Mouse (Mus musculus) gastrocnemius, adult 18-20 months (tissue): ENCODE measurements around the gene Il1rl1. TPM values are rescaled to one million over a fixed set of nuclear protein-coding genes. Genes with fewer than 3 reads are reported as not detected.

Source experiments
- DNase-seq: peaks from one replicate; pipeline ENCODE4 v3.0.0; 2021; ENCODE audit warnings: low spot score
- long read RNA-seq, 2 experiments: library from polyadenylated mRNA; stranded (forward); transcript quantifications; one replicate each; pipeline ENCODE4 v2.0.0; 2021
- total RNA-seq, 2 experiments: library from RNA; stranded (reverse); gene quantifications; 2 replicates each; pipeline ENCODE4 v1.2.3; 2021

Gene Il1rl1
- 1 to 10 TPM in 1 of 2 experiments, under 1 TPM in 1; 0.40 to 1.5 TPM for total RNA-seq
- long read RNA-seq, experiment 1: 0 reads
- long read RNA-seq, experiment 2: 0 reads

GRCm38 (mm10) chr1:40428910-40429675, at the start of gene Il1rl1:
Gene Il1rl1 (plus strand): TSS chr1:40429570.
- no peak for DNase-seq

- peak; percentile 67 for DNase-seq
Observed at GRCm38 (mm10) chr1:40380111-40380510, 49.3 kb upstream of the Il1rl1 start.

GRCm38 (mm10) chr1:40380990-40381389, 48.4 kb upstream of the Il1rl1 start:
- no peak for DNase-seq

- no peak for DNase-seq
Observed at GRCm38 (mm10) chr1:40382841-40383240, 46.5 kb upstream of the Il1rl1 start.

GRCm38 (mm10) chr1:40384931-40385545, 44.3 kb upstream of the Il1rl1 start:
- DNase-seq: no peak

GRCm38 (mm10) chr1:40391374-40391773, 38.0 kb upstream of the Il1rl1 start:
- DNase-seq: no peak

GRCm38 (mm10) chr1:40392535-40392934, 36.8 kb upstream of the Il1rl1 start:
- no peak for DNase-seq

- no peak for DNase-seq
Observed at GRCm38 (mm10) chr1:40393214-40393613, 36.2 kb upstream of the Il1rl1 start.

GRCm38 (mm10) chr1:40399639-40400038, 29.7 kb upstream of the Il1rl1 start:
- DNase-seq: no peak

- DNase-seq: no peak
Observed at GRCm38 (mm10) chr1:40404682-40405081, 24.7 kb upstream of the Il1rl1 start.

GRCm38 (mm10) chr1:40409882-40410281, 19.5 kb upstream of the Il1rl1 start:
- DNase-seq: no peak

GRCm38 (mm10) chr1:40413039-40413438, 16.3 kb upstream of the Il1rl1 start:
- DNase-seq: no peak

- no peak for DNase-seq
Observed at GRCm38 (mm10) chr1:40414276-40414675, 15.1 kb upstream of the Il1rl1 start.

- DNase-seq: no peak
Observed at GRCm38 (mm10) chr1:40414863-40415656, 14.3 kb upstream of the Il1rl1 start.

- no peak for DNase-seq
Observed at GRCm38 (mm10) chr1:40417034-40417433, 12.3 kb upstream of the Il1rl1 start.

- no peak for DNase-seq
Observed at GRCm38 (mm10) chr1:40418512-40418911, 10.9 kb upstream of the Il1rl1 start.

GRCm38 (mm10) chr1:40423892-40424291, 5.5 kb upstream of the Il1rl1 start:
- no peak for DNase-seq

- no peak for DNase-seq
Observed at GRCm38 (mm10) chr1:40427270-40427669, 2.1 kb upstream of the Il1rl1 start.

- DNase-seq: no peak
Observed at GRCm38 (mm10) chr1:40427901-40428300, 1.5 kb upstream of the Il1rl1 start.

- no peak for DNase-seq
Observed at GRCm38 (mm10) chr1:40430143-40430834, 919 bp downstream of the Il1rl1 start.

GRCm38 (mm10) chr1:40432169-40432568, 2.8 kb downstream of the Il1rl1 start:
- no peak for DNase-seq

GRCm38 (mm10) chr1:40435936-40436335, 6.6 kb downstream of the Il1rl1 start:
- no peak for DNase-seq
